Mouse (Mus musculus): ENCODE measurements around the gene Gtf3c5. TPM values are rescaled to one million over a fixed set of nuclear protein-coding genes. Genes with fewer than 3 reads are reported as not detected.
A peak's percentile ranks its signal among the peaks of the same experiment; 100 is the strongest.

Gtf3c5 gene
- polyA plus RNA-seq, 1 experiment from 2014 or later, result 31.8 TPM

GRCm38 (mm10) chr2:28525943-28526876 is 57.3 kb downstream of the Gtf3c5 start:
- ATAC-seq, result peak; percentile 47

GRCm38 (mm10) chr2:28525219-28525942 is 58.2 kb downstream of the Gtf3c5 start:
- no peaks in the 10 kb centered on the region for H3K9me3 ChIP-seq
- no peaks in the 10 kb centered on the region for H3K27me3 ChIP-seq (replicated peaks)
- peak overlapping the region; percentile 90 for H3K27ac ChIP-seq
- H3K36me3 ChIP-seq, result no peaks in the 10 kb centered on the region
- peaks cover 44% of the 10 kb centered on the region for H3K4me1 ChIP-seq (replicated peaks)
- H3K4me3 ChIP-seq (replicated peaks), result no peak overlapping the region
- peak overlapping the region; percentile 46 for H3K4me2 ChIP-seq (replicated peaks)
- ATAC-seq, result peak; percentile 93
- peak overlapping the region; percentile 34 for H3K9ac ChIP-seq
- 15% methylated on average over 11 of the region's 11 CpGs for WGBS

More at GRCm38 (mm10) chr2:28525943-28526876, 57.3 kb downstream of the Gtf3c5 start:
- WGBS, result 26% methylated on average over 12 of the region's 12 CpGs
- Histone ChIP-seq H3K9ac (peak overlapping the region; percentile 6), H3K27me3 (replicated peaks) (no peaks in the 10 kb centered on the region), H3K4me2 (replicated peaks) (peak overlapping the region; percentile 46), H3K4me1 (replicated peaks) (peaks cover 44% of the 10 kb centered on the region), H3K27ac (peak overlapping the region; percentile 90), H3K9me3 (no peaks in the 10 kb centered on the region), H3K4me3 (replicated peaks) (no peak overlapping the region), H3K36me3 (no peaks in the 10 kb centered on the region)

DNA sequence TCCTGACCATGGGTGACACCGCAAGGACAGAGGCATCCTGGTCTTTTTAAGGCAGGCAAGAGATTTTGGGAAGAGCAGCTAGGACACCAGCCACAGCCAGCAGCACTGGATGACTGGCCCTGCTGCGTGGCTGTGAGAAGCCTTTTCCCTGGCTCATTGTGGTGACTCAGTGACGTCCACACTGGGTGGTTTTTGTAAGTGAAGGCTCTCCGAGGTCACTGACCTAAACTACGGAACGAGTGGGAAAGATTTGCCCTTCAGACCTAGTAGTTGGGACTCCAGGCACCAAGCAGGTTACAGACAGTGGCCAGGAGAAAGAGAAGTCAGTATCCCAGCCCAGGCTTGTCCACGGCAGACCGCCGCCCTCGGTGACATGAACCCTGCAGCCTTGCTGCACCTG is 59.1 kb downstream of the Gtf3c5 start:
- no peaks in the 10 kb centered on the region for H3K27me3 ChIP-seq (replicated peaks)
- no peak overlapping the region for H3K9ac ChIP-seq
- no peaks in the 10 kb centered on the region for H3K9me3 ChIP-seq
- peak overlapping the region; percentile 54; the same call in 1 of the 2 replicates for H3K27ac ChIP-seq
- H3K4me1 ChIP-seq (replicated peaks), result peaks cover 40% of the 10 kb centered on the region
- WGBS, result 80% methylated on average over 10 of the region's 10 CpGs
- H3K4me2 ChIP-seq (replicated peaks), result no peak overlapping the region
- H3K4me3 ChIP-seq (replicated peaks), result no peak overlapping the region
- no peak for ATAC-seq
- H3K36me3 ChIP-seq, result no peaks in the 10 kb centered on the region

GRCm38 (mm10) chr2:28523643-28524117 is 59.9 kb downstream of the Gtf3c5 start:
- WGBS, result 24% methylated on average over 5 of the region's 5 CpGs
- H3K4me3 ChIP-seq (replicated peaks), result no peak overlapping the region
- peaks cover 40% of the 10 kb centered on the region for H3K4me1 ChIP-seq (replicated peaks)
- no peak overlapping the region for H3K4me2 ChIP-seq (replicated peaks)
- no peaks in the 10 kb centered on the region for H3K27me3 ChIP-seq (replicated peaks)
- peak; percentile 61 for ATAC-seq
- no peak overlapping the region for H3K9ac ChIP-seq
- H3K27ac ChIP-seq, result peak overlapping the region; percentile 54; the same call in 1 of the 2 replicates
- H3K9me3 ChIP-seq, result no peaks in the 10 kb centered on the region
- H3K36me3 ChIP-seq, result no peaks in the 10 kb centered on the region

DNA sequence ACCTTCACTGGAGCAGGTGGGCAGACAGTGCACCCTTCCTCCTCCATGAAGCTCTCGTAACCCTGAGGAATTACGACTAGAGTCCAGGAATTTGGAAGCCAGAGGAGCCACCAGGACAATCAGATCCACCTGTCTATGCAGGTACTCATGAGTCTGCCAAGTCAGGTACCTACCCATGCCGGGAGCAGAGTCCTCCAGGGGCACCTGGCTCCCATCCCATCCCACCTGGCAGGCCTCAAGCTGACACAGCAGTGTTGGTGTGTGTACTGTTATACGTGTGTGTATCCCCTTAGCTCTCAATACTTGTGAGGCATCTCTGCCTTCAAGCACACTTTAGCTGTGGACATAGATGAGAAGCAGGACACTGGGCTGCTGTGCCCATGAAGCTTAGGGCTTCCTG is 61.4 kb downstream of the Gtf3c5 start:
- Histone ChIP-seq H3K4me3 (replicated peaks) (no peak overlapping the region), H3K4me1 (replicated peaks) (peaks cover 50% of the 10 kb centered on the region), H3K27me3 (replicated peaks) (no peaks in the 10 kb centered on the region), H3K36me3 (no peaks in the 10 kb centered on the region), H3K9me3 (no peaks in the 10 kb centered on the region), H3K9ac (no peak overlapping the region), H3K27ac (no peak overlapping the region), H3K4me2 (replicated peaks) (no peak overlapping the region)
- ATAC-seq, result no peak
- WGBS, result 79% methylated on average over 4 of the region's 4 CpGs

DNA sequence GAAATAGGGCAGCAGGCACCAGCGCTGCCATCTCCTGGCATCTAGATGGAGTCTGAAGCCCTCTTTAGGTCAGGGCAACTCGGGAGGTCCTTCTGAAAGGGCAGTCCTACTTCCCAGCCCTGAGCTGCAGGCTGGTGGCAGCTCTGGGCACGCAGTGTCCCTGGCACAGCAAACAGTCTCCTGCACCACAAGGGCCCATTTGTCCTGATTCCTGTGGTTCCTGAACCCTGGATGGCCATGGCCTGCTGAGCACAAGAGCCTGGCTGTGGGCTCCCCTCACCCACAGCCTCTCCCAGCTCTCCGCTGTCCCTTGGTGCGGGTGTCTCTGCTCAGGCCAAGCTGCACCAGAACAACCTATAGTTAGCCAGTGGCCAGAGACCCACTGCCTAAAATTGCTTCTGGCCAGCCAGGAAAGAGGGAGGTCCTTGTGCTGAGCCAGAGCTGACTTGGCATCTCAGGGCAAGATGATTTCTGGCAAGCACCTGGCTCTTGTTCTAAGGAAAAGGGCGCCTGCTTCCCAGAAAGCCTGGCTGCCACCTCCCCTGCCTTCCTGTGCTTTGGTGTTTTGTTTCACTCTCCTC is 61.9 kb downstream of the Gtf3c5 start:
- H3K4me1 ChIP-seq (replicated peaks), result peaks cover 47% of the 10 kb centered on the region
- 85% methylated on average over 6 of the region's 6 CpGs for WGBS

GRCm38 (mm10) chr2:28520581-28520980 is 63.0 kb downstream of the Gtf3c5 start:
- Histone ChIP-seq H3K4me1 (replicated peaks) (peaks cover 36% of the 10 kb centered on the region), H3K36me3 (no peaks in the 10 kb centered on the region), H3K4me2 (replicated peaks) (no peak overlapping the region), H3K4me3 (replicated peaks) (no peak overlapping the region), H3K9ac (no peak overlapping the region), H3K9me3 (no peaks in the 10 kb centered on the region), H3K27me3 (replicated peaks) (no peaks in the 10 kb centered on the region), H3K27ac (no peak overlapping the region)
- 89% methylated on average over 5 of the region's 5 CpGs for WGBS
- no peak for ATAC-seq

More for the DNA sequence above, 61.9 kb downstream of the Gtf3c5 start:
- no peaks in the 10 kb centered on the region for H3K9me3 ChIP-seq
- H3K36me3 ChIP-seq, result no peaks in the 10 kb centered on the region
- no peak overlapping the region for H3K27ac ChIP-seq
- H3K4me3 ChIP-seq (replicated peaks), result no peak overlapping the region
- no peaks in the 10 kb centered on the region for H3K27me3 ChIP-seq (replicated peaks)
- no peak overlapping the region for H3K4me2 ChIP-seq (replicated peaks)
- H3K9ac ChIP-seq, result no peak overlapping the region
- no peak for ATAC-seq

DNA sequence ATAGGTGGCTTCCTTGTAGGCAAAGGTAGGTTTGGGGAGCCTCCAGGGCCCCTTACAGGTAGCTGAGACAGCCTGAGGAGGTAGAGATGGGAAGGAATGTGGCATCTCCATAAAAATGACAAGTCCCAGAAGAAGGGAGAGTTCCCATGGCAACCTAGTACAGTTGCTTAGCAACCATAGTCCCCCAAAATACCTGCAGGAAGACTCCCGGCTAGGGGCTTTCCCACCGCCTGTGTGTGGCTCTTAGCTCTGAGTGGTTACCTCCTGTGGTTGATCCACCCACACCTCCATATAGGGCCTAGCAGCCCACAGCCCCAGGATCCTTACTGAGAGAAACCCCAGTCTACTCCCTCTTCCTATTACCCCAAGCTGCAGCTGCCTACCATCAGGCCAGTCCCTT is 65.3 kb downstream of the Gtf3c5 start:
- peaks cover 24% of the 10 kb centered on the region for H3K4me1 ChIP-seq (replicated peaks)
- no peak overlapping the region for H3K4me2 ChIP-seq (replicated peaks)
- H3K9me3 ChIP-seq, result no peaks in the 10 kb centered on the region
- no peaks in the 10 kb centered on the region for H3K36me3 ChIP-seq
- no peak for ATAC-seq
- H3K27ac ChIP-seq, result no peak overlapping the region
- H3K27me3 ChIP-seq (replicated peaks), result no peaks in the 10 kb centered on the region
- WGBS, result 37% methylated on average over 2 of the region's 2 CpGs
- H3K4me3 ChIP-seq (replicated peaks), result no peak overlapping the region
- no peak overlapping the region for H3K9ac ChIP-seq

DNA sequence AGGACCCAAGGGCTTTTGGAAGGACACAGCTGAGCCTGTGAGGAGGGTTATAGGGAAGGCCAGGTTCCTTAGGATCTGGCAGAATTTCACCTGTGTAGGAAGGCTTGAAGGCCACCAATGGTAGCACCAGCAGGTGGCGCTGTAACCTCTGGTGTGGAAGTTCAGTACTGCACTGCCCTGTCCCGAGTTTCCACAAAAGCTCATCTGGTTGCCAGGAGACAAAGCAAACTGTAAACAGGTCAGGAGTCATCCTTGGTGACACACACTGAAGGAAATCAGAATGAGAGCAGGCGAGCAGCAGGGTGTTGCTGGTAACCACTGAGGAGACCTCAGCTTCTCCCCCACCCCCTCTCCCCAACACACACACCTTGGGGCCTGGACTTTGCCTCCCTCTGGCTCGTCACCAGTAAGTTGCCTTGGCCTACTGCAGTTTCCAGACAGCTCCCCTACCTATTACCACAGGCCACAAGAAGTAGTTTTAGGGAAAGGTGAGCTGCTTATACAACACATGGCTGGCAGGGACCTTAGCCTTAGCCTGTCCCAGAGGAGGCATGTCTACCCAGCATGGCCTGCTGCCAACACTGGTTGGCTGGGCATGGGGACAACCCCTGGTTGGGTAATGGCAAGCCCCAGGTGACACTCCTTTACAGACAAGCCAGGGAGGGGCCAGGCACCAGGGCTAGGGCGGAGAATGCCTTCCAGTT is 66.2 kb downstream of the Gtf3c5 start:
- no peak overlapping the region for H3K4me3 ChIP-seq (replicated peaks)
- H3K9me3 ChIP-seq, result no peaks in the 10 kb centered on the region
- no peaks in the 10 kb centered on the region for H3K27me3 ChIP-seq (replicated peaks)
- H3K9ac ChIP-seq, result no peak overlapping the region
- peaks cover 24% of the 10 kb centered on the region for H3K4me1 ChIP-seq (replicated peaks)
- peak overlapping the region; percentile 13; the same call in 1 of the 2 replicates for H3K27ac ChIP-seq
- WGBS, result 36% methylated on average over 5 of the region's 5 CpGs
- H3K36me3 ChIP-seq, result no peaks in the 10 kb centered on the region
- ATAC-seq, result peak; percentile 37
- no peak overlapping the region for H3K4me2 ChIP-seq (replicated peaks)
